Mouse (Mus musculus) fibroblast of lung, adult 2 months (primary cell): ENCODE data around the gene Ugt1a7c.

Source experiments
- DNase-seq: peaks from one replicate; pipeline ENCODE4 v3.0.0-alpha.2; 2011; ENCODE audit warnings: low read depth

Gene Ugt1a7c

GRCm38 (mm10) chr1:88262255-88262654 is 167.4 kb downstream of the Ugt1a7c start:
- DNase-seq = peak; percentile 85

- DNase-seq = no peak
These were observed 168.1 kb downstream of the Ugt1a7c start for GRCm38 (mm10) chr1:88262961-88263360.

- DNase-seq = no peak
These were observed 168.9 kb downstream of the Ugt1a7c start for GRCm38 (mm10) chr1:88263778-88264177.

- DNase-seq = no peak
These were observed 169.5 kb downstream of the Ugt1a7c start for GRCm38 (mm10) chr1:88264237-88264868.

GRCm38 (mm10) chr1:88264869-88265240 is 170.0 kb downstream of the Ugt1a7c start:
- no peak for DNase-seq

GRCm38 (mm10) chr1:88266123-88266522 is 171.3 kb downstream of the Ugt1a7c start:
- no peak for DNase-seq

GRCm38 (mm10) chr1:88267489-88267888 is 172.6 kb downstream of the Ugt1a7c start:
- DNase-seq = no peak

GRCm38 (mm10) chr1:88268070-88268469 is 173.2 kb downstream of the Ugt1a7c start:
- no peak for DNase-seq
